In genomic region chr14:96331069-96331468, GRCm38 (mm10) we compare ENCODE assay signal across 31 mouse cellular contexts.
DNase-seq lines count a peak whose midpoint lies in the region; ATAC-seq and TF ChIP-seq lines count a peak whose summit lies in the region.
"Had no signal": no experiment of that assay in that cellular context is flagged by ENCODE, and none has a peak within 500 bp of the region (broad histone marks: within the 10 kb centered on the region; RNA-seq: fewer than 3 reads in every experiment).

No protein-coding gene starts in this region.

- H3K27ac ChIP-seq in midbrain, embryonic 11.5 days (ENCODE audit: low read depth, low read length) = no peak overlapping the region
- H3K27ac ChIP-seq in midbrain, embryonic 10.5 days (replicated peaks) = no peak overlapping the region
- 0 out of 2 replicates have a peak overlapping the region, but pooled peaks have one; percentile 32 for H3K27ac ChIP-seq in midbrain, embryonic 14.5 days (replicated peaks; ENCODE audit: low read depth, low read length)
- H3K27ac ChIP-seq: embryonic facial prominence, embryonic 13.5 days; forebrain, embryonic 10.5 days; heart, embryonic 13.5 days; limb, embryonic 12.5 days; liver, embryonic 15.5 days had no signal

- no peaks in the 10 kb centered on the region for H3K27me3 ChIP-seq in midbrain, embryonic 11.5 days (ENCODE audit: control insufficient read depth, insufficient read depth, low read length)
- no peaks in the 10 kb centered on the region for H3K27me3 ChIP-seq in midbrain, embryonic 10.5 days (ENCODE audit: low read depth, poor library complexity, severe bottlenecking)
- no peaks in the 10 kb centered on the region for H3K27me3 ChIP-seq in midbrain, embryonic 14.5 days (ENCODE audit: control insufficient read depth, insufficient read depth, low read length)
- H3K27me3 ChIP-seq: CH12.LX; embryonic facial prominence, embryonic 13.5 days; heart, embryonic 13.5 days; limb, embryonic 12.5 days; liver, embryonic 15.5 days; megakaryocyte, embryonic 14.5 days had no signal

- no peaks in the 10 kb centered on the region for H3K9me3 ChIP-seq in midbrain, embryonic 11.5 days (ENCODE audit: control insufficient read depth, low read length)
- H3K9me3 ChIP-seq in midbrain, embryonic 10.5 days (replicated peaks) = no peaks in the 10 kb centered on the region
- no peaks in the 10 kb centered on the region for H3K9me3 ChIP-seq in midbrain, embryonic 14.5 days (ENCODE audit: control insufficient read depth, low read length)
- H3K9me3 ChIP-seq: embryonic facial prominence, embryonic 13.5 days; forebrain, embryonic 10.5 days; heart, embryonic 13.5 days; limb, embryonic 12.5 days; liver, embryonic 15.5 days; megakaryocyte, embryonic 14.5 days had no signal

- peak; percentile 8 for DNase-seq in embryo, embryonic 11 days
- DNase-seq in embryo, embryonic 9.5 days (ENCODE audit: extremely low spot score) = no peak
- no peak for DNase-seq in midbrain, embryonic 11.5 days (ENCODE audit: low spot score, missing footprints)
- no peak for DNase-seq in midbrain, embryonic 10.5 days (ENCODE audit: low spot score)
- peak; percentile 56 for DNase-seq in brain, embryonic 14.5 days (ENCODE audit: low read depth)
- peak; percentile 46 for DNase-seq in midbrain, embryonic 14.5 days
- DNase-seq in c-Kit-positive CD71-positive TER-119-positive erythroid progenitor cells, embryonic 14.5 days (ENCODE audit: low spot score) = no peak
- no peak for DNase-seq in left cerebral cortex, adult 11 months (ENCODE audit: low spot score)
- DNase-seq: adrenal gland, adult 8-10 months; cerebellum, adult 11 months; cerebellum, adult 9-10 months; cerebellum, postnatal 36 days; heart, postnatal 10 days; kidney, adult 9 months; kidney, postnatal 14 days; layer of hippocampus, adult 9-11 months; lung, embryonic 14.5 days; lung, postnatal 36 days; right cerebral cortex, adult 18-20 months; spleen, adult 18-20 months; thymus, postnatal 14 days had no signal

- H3K4me2 ChIP-seq in midbrain, embryonic 11.5 days = no peak overlapping the region
- peak overlapping the region; percentile 19; the same call in 1 of the 2 replicates for H3K4me2 ChIP-seq in midbrain, embryonic 14.5 days (ENCODE audit: low read length)
- H3K4me2 ChIP-seq: embryonic facial prominence, embryonic 13.5 days; heart, embryonic 13.5 days; limb, embryonic 12.5 days; liver, embryonic 15.5 days; lung, embryonic 14.5 days had no signal

- H3K36me3 ChIP-seq in midbrain, embryonic 11.5 days (ENCODE audit: control insufficient read depth, insufficient read depth, low read length) = no peaks in the 10 kb centered on the region
- no peaks in the 10 kb centered on the region for H3K36me3 ChIP-seq in midbrain, embryonic 10.5 days
- H3K36me3 ChIP-seq in midbrain, embryonic 14.5 days (ENCODE audit: control insufficient read depth, insufficient read depth, low read length) = no peaks in the 10 kb centered on the region
- H3K36me3 ChIP-seq: embryonic facial prominence, embryonic 13.5 days; forebrain, embryonic 10.5 days; heart, embryonic 13.5 days; limb, embryonic 12.5 days; liver, embryonic 15.5 days had no signal

- no peak overlapping the region for H3K9ac ChIP-seq in midbrain, embryonic 11.5 days (ENCODE audit: low read length)
- no peak overlapping the region for H3K9ac ChIP-seq in midbrain, embryonic 14.5 days (replicated peaks; ENCODE audit: low read length)
- H3K9ac ChIP-seq: embryonic facial prominence, embryonic 13.5 days; heart, embryonic 13.5 days; limb, embryonic 12.5 days; liver, embryonic 15.5 days; lung, embryonic 14.5 days had no signal

- H3K4me1 ChIP-seq in midbrain, embryonic 11.5 days (ENCODE audit: control insufficient read depth, insufficient read depth, low read length) = no peaks in the 10 kb centered on the region
- peaks cover 2% of the 10 kb centered on the region; the same call in 1 of the 2 replicates for H3K4me1 ChIP-seq in midbrain, embryonic 10.5 days
- peaks cover 2% of the 10 kb centered on the region; the same call in 1 of the 2 replicates for H3K4me1 ChIP-seq in midbrain, embryonic 14.5 days (ENCODE audit: control insufficient read depth, insufficient read depth, low read length)
- H3K4me1 ChIP-seq: embryonic facial prominence, embryonic 13.5 days; forebrain, embryonic 10.5 days; heart, embryonic 13.5 days; limb, embryonic 12.5 days; liver, embryonic 15.5 days; megakaryocyte, embryonic 14.5 days had no signal

- H3K4me3 ChIP-seq in midbrain, embryonic 11.5 days (ENCODE audit: low read depth, low read length) = no peak overlapping the region
- no peak overlapping the region for H3K4me3 ChIP-seq in midbrain, embryonic 10.5 days
- no peak overlapping the region for H3K4me3 ChIP-seq in midbrain, embryonic 14.5 days (replicated peaks; ENCODE audit: low read depth, low read length)
- H3K4me3 ChIP-seq: embryonic facial prominence, embryonic 13.5 days; forebrain, embryonic 10.5 days; heart, embryonic 13.5 days; limb, embryonic 12.5 days; liver, embryonic 15.5 days; megakaryocyte, embryonic 14.5 days had no signal

- no peak for TF ChIP-seq POLR2A in brain, embryonic 14.5 days (IDR thresholded peaks at IDR 0.05; ENCODE audit: borderline replicate concordance, extremely low read depth, insufficient read depth, insufficient read length, poor library complexity, severe bottlenecking)

- no peak for TF ChIP-seq CTCF in brain, embryonic 14.5 days (IDR thresholded peaks at IDR 0.05; ENCODE audit: borderline replicate concordance, extremely low read depth, insufficient read depth, insufficient read length)

- peak; percentile 70; the same call in 1 of the 2 replicates for ATAC-seq in midbrain, embryonic 11.5 days (ENCODE audit: low FRiP score)
- ATAC-seq in midbrain, embryonic 14.5 days (ENCODE audit: low FRiP score, low TSS enrichment) = no peak
- ATAC-seq: activated CD4-positive, CD25-positive, alpha-beta regulatory T cell, adult 4 months; forebrain, embryonic 16.5 days; intestine, postnatal 0 days had no signal

- 52% methylated on average over 4 of the region's 4 CpGs for WGBS in midbrain, embryonic 11.5 days
- 64% methylated on average over 4 of the region's 4 CpGs for WGBS in midbrain, embryonic 10.5 days
- WGBS in midbrain, embryonic 14.5 days = 29% methylated on average over 4 of the region's 4 CpGs

Comparison
In these comparisons a context has a peak if more than half of its experiments do, and no peak if none do; other contexts are left out.
1. DNase-seq: peak in embryo, embryonic 11 days (single experiment), brain, embryonic 14.5 days (single experiment) and midbrain, embryonic 14.5 days (single experiment); none in embryo, embryonic 9.5 days (single experiment), midbrain, embryonic 11.5 days (single experiment), midbrain, embryonic 10.5 days (single experiment), c-Kit-positive CD71-positive TER-119-positive erythroid progenitor cells, embryonic 14.5 days (single experiment) and left cerebral cortex, adult 11 months (single experiment).